Mouse (Mus musculus): ENCODE results near the gene Sulf2. TPM values are rescaled to one million over a fixed set of nuclear protein-coding genes. Genes with fewer than 3 reads are reported as not detected.
A peak's percentile ranks its signal among the peaks of the same experiment; 100 is the strongest.

The Sulf2 gene
- polyA plus RNA-seq, 1 experiment from 2014 or later, result 90.9 TPM

DNA sequence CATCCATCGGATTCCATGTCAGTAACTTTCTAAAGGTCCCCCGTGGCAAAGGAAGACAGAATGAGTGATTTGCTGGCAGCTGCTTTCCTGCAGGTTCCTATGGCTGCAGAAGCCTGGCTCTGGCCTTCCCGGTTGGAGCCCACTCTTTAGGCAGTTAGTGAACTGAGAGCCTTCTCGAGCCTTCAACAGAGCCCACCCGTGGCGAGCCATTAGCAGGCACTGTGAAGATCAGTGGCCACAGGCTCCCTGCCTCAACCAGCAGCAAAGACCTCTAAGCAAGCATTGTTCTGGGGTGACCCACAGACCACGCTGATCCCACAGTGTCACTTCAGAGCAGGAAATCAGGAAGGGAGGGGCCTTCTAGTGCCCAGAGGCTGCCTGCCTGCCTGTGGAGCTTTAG lies 13.4 kb upstream of the Sulf2 start:
- no peak overlapping the region for H3K4me2 ChIP-seq (ENCODE audit: low read length)
- no peak overlapping the region for H3K4me3 ChIP-seq (replicated peaks; ENCODE audit: low read depth, low read length)
- H3K9ac ChIP-seq (replicated peaks; ENCODE audit: low read length), result no peak overlapping the region
- H3K27ac ChIP-seq (replicated peaks; ENCODE audit: low read depth, low read length), result no peak overlapping the region
- DNase-seq, result peak; percentile 53
- no peaks in the 10 kb centered on the region for H3K4me1 ChIP-seq (ENCODE audit: control insufficient read depth, insufficient read depth, low read length)
- WGBS, result 17% methylated on average over 7 of the region's 7 CpGs
- ATAC-seq (ENCODE audit: low FRiP score, low TSS enrichment), result no peak
- no peaks in the 10 kb centered on the region for H3K36me3 ChIP-seq (ENCODE audit: control insufficient read depth, insufficient read depth, low read length)
- H3K9me3 ChIP-seq (ENCODE audit: control insufficient read depth, low read length), result no peaks in the 10 kb centered on the region
- H3K27me3 ChIP-seq (ENCODE audit: control insufficient read depth, insufficient read depth, low read length), result peaks cover 9% of the 10 kb centered on the region

DNA sequence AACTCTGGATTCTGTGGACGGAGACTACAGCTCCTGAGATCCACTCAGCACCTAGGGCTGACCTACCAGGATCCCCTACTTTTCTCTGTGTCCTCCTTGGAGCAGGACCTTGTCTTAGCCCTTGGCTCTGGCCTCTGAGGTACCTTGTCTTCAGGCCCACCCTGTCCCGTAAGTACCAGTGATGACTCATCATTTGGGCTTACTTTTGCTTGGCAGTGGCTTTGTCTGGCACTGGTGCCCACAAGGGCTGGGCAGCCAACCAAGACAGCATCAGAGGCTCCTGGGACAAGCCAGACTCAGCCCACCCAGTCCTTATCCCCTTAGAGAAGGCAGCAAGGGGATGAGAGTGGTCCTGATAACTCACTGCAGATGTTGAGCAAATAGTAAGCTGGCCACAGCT lies 11.9 kb upstream of the Sulf2 start:
- Histone ChIP-seq H3K27me3 (ENCODE audit: control insufficient read depth, insufficient read depth, low read length) (peaks cover 3% of the 10 kb centered on the region; the same call in 1 of the 2 replicates), H3K4me2 (ENCODE audit: low read length) (no peak overlapping the region), H3K4me1 (ENCODE audit: control insufficient read depth, insufficient read depth, low read length) (no peaks in the 10 kb centered on the region), H3K4me3 (replicated peaks; ENCODE audit: low read depth, low read length) (no peak overlapping the region), H3K36me3 (ENCODE audit: control insufficient read depth, insufficient read depth, low read length) (no peaks in the 10 kb centered on the region), H3K9me3 (ENCODE audit: control insufficient read depth, low read length) (no peaks in the 10 kb centered on the region), H3K9ac (replicated peaks; ENCODE audit: low read length) (no peak overlapping the region), H3K27ac (replicated peaks; ENCODE audit: low read depth, low read length) (no peak overlapping the region)
- 97% methylated on average over 2 of the region's 2 CpGs for WGBS
- ATAC-seq (ENCODE audit: low FRiP score, low TSS enrichment), result no peak
- no peak for DNase-seq

DNA sequence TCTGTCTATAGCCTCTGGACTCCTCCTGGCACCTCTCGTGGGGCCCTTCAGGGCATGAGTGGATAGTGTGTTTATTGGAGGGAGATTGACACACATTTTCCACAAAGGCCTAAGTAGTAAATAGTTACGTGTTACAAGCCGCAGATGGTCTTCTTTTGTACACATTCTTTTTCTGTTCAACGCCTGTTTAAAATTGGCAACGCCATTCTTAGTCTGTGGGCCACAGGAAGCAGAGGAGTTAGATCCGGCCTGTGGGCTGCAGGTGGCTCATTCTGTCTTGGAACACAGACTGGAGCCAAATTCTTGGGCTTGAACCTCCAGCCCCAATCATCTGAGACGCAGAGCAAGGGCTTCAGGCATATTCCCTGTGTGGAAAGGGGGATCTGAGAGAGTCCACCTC lies 9.9 kb upstream of the Sulf2 start:
- ATAC-seq (ENCODE audit: low FRiP score, low TSS enrichment) (no peak), DNase-seq (peak; percentile 21)
- 45% methylated on average over 7 of the region's 7 CpGs for WGBS
- no peak overlapping the region for H3K4me3 ChIP-seq (replicated peaks; ENCODE audit: low read depth, low read length)
- H3K27ac ChIP-seq (replicated peaks; ENCODE audit: low read depth, low read length), result no peak overlapping the region
- no peaks in the 10 kb centered on the region for H3K9me3 ChIP-seq (ENCODE audit: control insufficient read depth, low read length)
- H3K27me3 ChIP-seq (ENCODE audit: control insufficient read depth, insufficient read depth, low read length), result no peaks in the 10 kb centered on the region; the same call in 1 of the 2 replicates
- H3K9ac ChIP-seq (replicated peaks; ENCODE audit: low read length), result no peak overlapping the region
- H3K36me3 ChIP-seq (ENCODE audit: control insufficient read depth, insufficient read depth, low read length), result no peaks in the 10 kb centered on the region
- no peaks in the 10 kb centered on the region for H3K4me1 ChIP-seq (ENCODE audit: control insufficient read depth, insufficient read depth, low read length)
- no peak overlapping the region for H3K4me2 ChIP-seq (ENCODE audit: low read length)

DNA sequence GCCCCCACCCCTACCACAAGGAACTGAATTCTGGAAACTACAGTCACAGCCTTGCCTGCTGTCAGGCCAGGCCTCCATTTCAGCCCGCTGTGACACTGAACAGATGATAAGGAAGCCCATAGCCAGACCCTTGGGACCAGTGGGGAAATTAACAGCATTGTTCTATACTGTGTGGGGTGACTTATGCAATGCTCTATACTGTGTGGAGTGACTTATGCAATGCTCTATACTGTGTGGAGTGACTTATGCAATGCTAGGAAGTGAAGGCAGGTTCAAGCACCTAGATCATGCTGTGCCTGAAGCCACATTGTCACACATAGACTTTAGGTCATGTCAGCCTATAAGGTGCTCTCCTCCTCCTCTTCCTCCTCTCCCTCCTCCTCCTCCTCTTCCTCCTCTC lies 9.1 kb upstream of the Sulf2 start:
- Histone ChIP-seq H3K36me3 (ENCODE audit: control insufficient read depth, insufficient read depth, low read length) (no peaks in the 10 kb centered on the region), H3K9ac (replicated peaks; ENCODE audit: low read length) (no peak overlapping the region), H3K4me3 (replicated peaks; ENCODE audit: low read depth, low read length) (no peak overlapping the region), H3K4me2 (ENCODE audit: low read length) (no peak overlapping the region), H3K27ac (replicated peaks; ENCODE audit: low read depth, low read length) (no peak overlapping the region), H3K4me1 (ENCODE audit: control insufficient read depth, insufficient read depth, low read length) (no peaks in the 10 kb centered on the region), H3K27me3 (ENCODE audit: control insufficient read depth, insufficient read depth, low read length) (no peaks in the 10 kb centered on the region; the same call in 1 of the 2 replicates), H3K9me3 (ENCODE audit: control insufficient read depth, low read length) (no peaks in the 10 kb centered on the region)
- 83% methylated on average over 1 of the region's 1 CpGs for WGBS
- no peak for DNase-seq
- no peak for ATAC-seq (ENCODE audit: low FRiP score, low TSS enrichment)

DNA sequence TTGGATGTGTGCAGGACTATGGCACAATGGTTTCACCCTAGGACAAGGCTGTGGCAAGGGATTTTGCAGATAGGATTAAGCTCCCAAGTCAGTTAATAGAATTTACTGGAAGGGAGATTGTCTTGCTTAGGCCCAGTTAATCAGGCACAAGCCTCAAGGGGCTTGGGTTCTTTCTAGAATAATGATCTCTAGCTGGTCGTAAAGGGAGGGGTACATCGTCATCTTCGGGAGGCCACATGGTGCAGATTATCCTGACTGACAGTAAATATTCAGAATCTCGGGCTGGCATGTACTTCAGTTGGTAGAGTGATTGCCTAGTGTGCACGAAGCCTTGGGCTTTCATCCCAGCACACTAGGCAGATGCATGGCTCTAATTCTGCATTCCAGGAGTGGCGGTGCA lies 8.5 kb upstream of the Sulf2 start:
- Histone ChIP-seq H3K4me3 (replicated peaks; ENCODE audit: low read depth, low read length) (no peak overlapping the region), H3K4me1 (ENCODE audit: control insufficient read depth, insufficient read depth, low read length) (no peaks in the 10 kb centered on the region), H3K9me3 (ENCODE audit: control insufficient read depth, low read length) (no peaks in the 10 kb centered on the region), H3K27ac (replicated peaks; ENCODE audit: low read depth, low read length) (no peak overlapping the region), H3K4me2 (ENCODE audit: low read length) (no peak overlapping the region), H3K27me3 (ENCODE audit: control insufficient read depth, insufficient read depth, low read length) (no peaks in the 10 kb centered on the region; the same call in 1 of the 2 replicates), H3K9ac (replicated peaks; ENCODE audit: low read length) (no peak overlapping the region), H3K36me3 (ENCODE audit: control insufficient read depth, insufficient read depth, low read length) (no peaks in the 10 kb centered on the region)
- ATAC-seq (ENCODE audit: low FRiP score, low TSS enrichment) (peak; percentile 20; the same call in 1 of the 2 replicates), DNase-seq (peak; percentile 64)
- WGBS, result 28% methylated on average over 6 of the region's 6 CpGs

DNA sequence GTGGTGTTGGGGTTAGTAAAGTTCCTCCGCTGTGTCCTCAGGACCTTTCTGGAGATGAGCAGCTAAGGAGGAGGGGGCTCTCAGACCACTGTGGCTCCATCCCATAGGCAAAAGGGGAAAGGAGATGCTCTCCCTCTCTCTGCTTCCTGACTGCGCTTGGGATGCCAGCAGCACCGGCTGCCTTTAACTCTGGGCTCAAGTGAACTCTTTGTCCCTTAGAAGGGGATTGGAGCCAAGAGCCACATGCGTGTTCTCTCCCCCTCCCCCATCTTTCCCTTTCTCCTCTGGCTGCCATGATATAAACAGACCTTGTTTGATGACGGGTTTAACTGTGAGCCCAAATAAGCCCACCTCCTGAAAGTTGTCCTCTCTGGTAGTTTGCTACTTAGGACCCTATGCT lies 7.8 kb upstream of the Sulf2 start:
- Histone ChIP-seq H3K9me3 (ENCODE audit: control insufficient read depth, low read length) (no peaks in the 10 kb centered on the region), H3K36me3 (ENCODE audit: control insufficient read depth, insufficient read depth, low read length) (no peaks in the 10 kb centered on the region), H3K4me3 (replicated peaks; ENCODE audit: low read depth, low read length) (no peak overlapping the region), H3K27ac (replicated peaks; ENCODE audit: low read depth, low read length) (no peak overlapping the region), H3K27me3 (ENCODE audit: control insufficient read depth, insufficient read depth, low read length) (no peaks in the 10 kb centered on the region; the same call in 1 of the 2 replicates), H3K4me2 (ENCODE audit: low read length) (no peak overlapping the region), H3K9ac (replicated peaks; ENCODE audit: low read length) (no peak overlapping the region), H3K4me1 (ENCODE audit: control insufficient read depth, insufficient read depth, low read length) (no peaks in the 10 kb centered on the region)
- ATAC-seq (ENCODE audit: low FRiP score, low TSS enrichment) (no peak; the same call in 1 of the 2 replicates), DNase-seq (peak; percentile 43)
- 79% methylated on average over 5 of the region's 5 CpGs for WGBS

DNA sequence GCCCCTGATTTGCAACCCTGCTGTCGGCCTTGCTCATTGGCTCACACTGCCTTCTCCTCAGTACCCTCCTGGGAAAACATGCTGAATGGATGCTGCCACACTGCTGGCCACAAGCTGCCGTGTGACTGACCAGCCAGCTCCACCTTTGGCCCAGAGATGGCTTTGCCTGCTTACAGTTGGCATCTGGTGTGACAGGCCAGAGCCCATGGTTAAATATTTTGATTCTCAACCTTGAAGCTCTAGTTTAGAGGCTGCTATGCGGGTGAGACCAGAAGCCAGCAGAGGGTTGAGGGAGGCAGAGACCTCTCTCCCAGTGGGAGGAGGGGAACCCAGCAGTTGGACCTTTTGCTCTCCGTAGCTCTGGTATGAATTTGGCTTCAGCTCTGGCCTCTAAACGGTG lies 6.7 kb upstream of the Sulf2 start:
- WGBS, result 84% methylated on average over 5 of the region's 5 CpGs

DNA sequence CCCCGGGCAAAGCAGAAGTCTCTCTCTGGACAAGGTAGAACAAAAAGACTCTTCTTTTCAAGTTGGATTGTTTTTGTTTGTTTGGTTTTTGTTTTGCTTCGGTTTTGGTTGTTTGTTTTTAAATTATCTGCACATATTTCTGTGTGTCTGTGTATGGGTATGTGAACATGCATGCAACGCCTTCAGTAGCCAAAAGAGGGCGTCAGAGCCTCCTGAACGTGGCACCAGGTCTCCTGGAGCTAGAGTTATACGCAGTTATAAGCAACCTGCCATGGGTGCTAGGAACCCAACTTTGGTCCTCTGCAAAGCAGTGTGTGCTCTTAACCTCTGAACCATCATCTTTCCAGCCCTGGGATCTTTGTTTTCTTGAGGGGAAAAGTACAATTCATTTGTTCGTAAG lies 3.8 kb upstream of the Sulf2 start:
- Histone ChIP-seq H3K4me1 (ENCODE audit: control insufficient read depth, insufficient read depth, low read length) (peaks cover 6% of the 10 kb centered on the region; the same call in 1 of the 2 replicates), H3K4me2 (ENCODE audit: low read length) (no peak overlapping the region), H3K36me3 (ENCODE audit: control insufficient read depth, insufficient read depth, low read length) (no peaks in the 10 kb centered on the region), H3K27ac (replicated peaks; ENCODE audit: low read depth, low read length) (no peak overlapping the region), H3K9me3 (ENCODE audit: control insufficient read depth, low read length) (no peaks in the 10 kb centered on the region), H3K27me3 (ENCODE audit: control insufficient read depth, insufficient read depth, low read length) (no peaks in the 10 kb centered on the region), H3K4me3 (replicated peaks; ENCODE audit: low read depth, low read length) (no peak overlapping the region), H3K9ac (replicated peaks; ENCODE audit: low read length) (no peak overlapping the region)
- WGBS, result 89% methylated on average over 7 of the region's 7 CpGs
- DNase-seq (no peak), ATAC-seq (ENCODE audit: low FRiP score, low TSS enrichment) (no peak)

More for the DNA sequence above, 6.7 kb upstream of the Sulf2 start:
- no peak for DNase-seq
- Histone ChIP-seq H3K9me3 (ENCODE audit: control insufficient read depth, low read length) (no peaks in the 10 kb centered on the region), H3K36me3 (ENCODE audit: control insufficient read depth, insufficient read depth, low read length) (no peaks in the 10 kb centered on the region), H3K9ac (replicated peaks; ENCODE audit: low read length) (no peak overlapping the region), H3K27ac (replicated peaks; ENCODE audit: low read depth, low read length) (no peak overlapping the region), H3K4me1 (ENCODE audit: control insufficient read depth, insufficient read depth, low read length) (no peaks in the 10 kb centered on the region), H3K4me2 (ENCODE audit: low read length) (no peak overlapping the region), H3K27me3 (ENCODE audit: control insufficient read depth, insufficient read depth, low read length) (no peaks in the 10 kb centered on the region; the same call in 1 of the 2 replicates), H3K4me3 (replicated peaks; ENCODE audit: low read depth, low read length) (no peak overlapping the region)
- no peak for ATAC-seq (ENCODE audit: low FRiP score, low TSS enrichment)

DNA sequence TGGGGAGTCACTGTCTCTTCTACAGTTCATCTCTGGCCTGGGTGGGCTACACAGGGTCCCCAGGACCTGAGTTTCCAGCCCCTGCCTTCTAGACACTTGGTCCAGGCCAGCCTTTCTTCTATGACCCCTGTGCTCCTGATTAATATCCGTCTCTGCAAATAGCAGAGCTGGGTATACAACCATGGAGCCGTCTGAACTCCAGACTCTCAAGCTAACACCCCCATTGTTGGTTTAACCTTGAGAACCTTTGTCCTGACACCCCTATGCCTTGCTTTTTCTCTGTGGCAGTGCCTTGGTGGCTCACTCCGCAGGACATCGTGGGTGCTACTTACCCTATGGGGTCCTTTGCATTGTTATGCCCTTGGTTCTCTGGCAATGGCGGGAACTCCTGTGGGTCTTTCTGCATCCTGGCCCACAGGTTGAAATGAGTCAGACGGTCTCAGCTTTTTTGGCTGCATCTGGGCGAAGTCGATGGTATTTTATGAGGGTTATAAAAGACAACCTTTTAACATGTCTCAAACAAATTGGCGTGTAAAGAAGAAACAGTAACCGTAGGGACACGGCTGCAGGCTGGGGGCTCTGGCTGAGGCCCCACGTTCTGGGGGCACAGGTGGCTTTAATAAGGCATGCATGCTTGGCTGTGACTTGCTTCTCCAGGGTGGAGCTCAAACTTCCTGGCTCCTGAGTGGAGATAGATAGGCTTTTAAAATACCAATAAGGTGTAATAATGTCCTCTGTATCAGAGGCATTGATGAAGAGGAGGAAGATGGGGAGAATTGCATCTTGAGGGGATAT lies 2.5 kb upstream of the Sulf2 start:
- Histone ChIP-seq H3K36me3 (ENCODE audit: control insufficient read depth, insufficient read depth, low read length) (no peaks in the 10 kb centered on the region), H3K4me2 (ENCODE audit: low read length) (no peak overlapping the region), H3K27me3 (ENCODE audit: control insufficient read depth, insufficient read depth, low read length) (no peaks in the 10 kb centered on the region), H3K27ac (replicated peaks; ENCODE audit: low read depth, low read length) (no peak overlapping the region), H3K4me3 (replicated peaks; ENCODE audit: low read depth, low read length) (no peak overlapping the region), H3K9ac (replicated peaks; ENCODE audit: low read length) (no peak overlapping the region), H3K4me1 (ENCODE audit: control insufficient read depth, insufficient read depth, low read length) (peaks cover 18% of the 10 kb centered on the region), H3K9me3 (ENCODE audit: control insufficient read depth, low read length) (no peaks in the 10 kb centered on the region)
- 82% methylated on average over 12 of the region's 12 CpGs for WGBS
- ATAC-seq (ENCODE audit: low FRiP score, low TSS enrichment) (no peak), DNase-seq (no peak)
